Mouse (Mus musculus) bone marrow, adult 2 months (tissue): Measurements from ENCODE around the gene Tmub2. TPM values are rescaled to one million over a fixed set of nuclear protein-coding genes. Genes with fewer than 3 reads are reported as not detected.

ENCODE experiments used
- H3K27ac ChIP-seq: fragments of 200-500 bp; 2 replicates; pipeline ENCODE4 v1.5.1; 2012; ENCODE audit warnings: low read depth, mild to moderate bottlenecking, control low read depth, inconsistent platforms, low read length; ENCODE audit not compliant: control insufficient read depth, poor library complexity, insufficient read depth
- H3K4me1 ChIP-seq: fragments of 200-500 bp; 2 replicates; pipeline ENCODE4 v1.6.1; 2011; ENCODE audit warnings: low read length; ENCODE audit not compliant: control insufficient read depth, insufficient read depth
- H3K4me3 ChIP-seq: fragments of 200-500 bp; replicated peaks from 2 replicates; pipeline ENCODE3; 2011; ENCODE audit warnings: mild to moderate bottlenecking, low read depth, low read length, control low read depth; ENCODE audit not compliant: control insufficient read depth
- CTCF ChIP-seq: fragments of 200-500 bp; IDR thresholded peaks from 2 replicates; pipeline ENCODE4 v1.5.1; 2011; ENCODE audit warnings: low read length, control low read depth; ENCODE audit not compliant: control insufficient read depth, insufficient read depth
- POLR2A ChIP-seq: fragments of 200-500 bp; IDR thresholded peaks from 2 replicates; pipeline ENCODE4 v1.6.1; 2011; ENCODE audit warnings: low read depth, mild to moderate bottlenecking, control low read depth, low read length, borderline replicate concordance; ENCODE audit not compliant: control insufficient read depth
- WGBS: fragments of 180-500 bp; shearing (Covaris S2); methylation state at CpG from one replicate; pipeline ENCODE4 v1.1.7; 2018; 5-methylcytosine and 5-hydroxymethylcytosine counted together
- polyA plus RNA-seq: library from polyadenylated mRNA; stranded (reverse); fragments of >200 nt; gene quantifications from 2 replicates; pipeline ENCODE4 v1.2.4, GENCODE M21; 2011; ENCODE audit warnings: low replicate concordance; ENCODE audit not compliant: missing spikeins, insufficient read depth, insufficient read length

Tmub2 gene
- polyA plus RNA-seq, 1 experiment: 36.9 TPM

- Histone ChIP-seq H3K27ac (no peak overlapping the region), H3K4me3 (no peak overlapping the region), H3K4me1 (no peaks in the 10 kb centered on the region)
- 75% methylated on average over 3 of the region's 3 CpGs for WGBS
- no peak for TF ChIP-seq CTCF
- no peak for TF ChIP-seq POLR2A
Observed at GRCm38 (mm10) chr11:102330039-102330438, 45.3 kb downstream of the Tmub2 start.

GRCm38 (mm10) chr11:102331806-102332205, 47.1 kb downstream of the Tmub2 start:
- no peaks in the 10 kb centered on the region for H3K4me1 ChIP-seq
- 57% methylated on average over 4 of the region's 4 CpGs for WGBS
- TF ChIP-seq POLR2A: no peak
- no peak for TF ChIP-seq CTCF
- H3K4me3 ChIP-seq: no peak overlapping the region
- H3K27ac ChIP-seq: no peak overlapping the region

- Histone ChIP-seq H3K27ac (no peak overlapping the region), H3K4me1 (no peaks in the 10 kb centered on the region), H3K4me3 (no peak overlapping the region)
- TF ChIP-seq CTCF (no peak), POLR2A (no peak)
Observed at GRCm38 (mm10) chr11:102333061-102333460, 48.3 kb downstream of the Tmub2 start.

- 68% methylated on average over 4 of the region's 4 CpGs for WGBS
Observed at GRCm38 (mm10) chr11:102334010-102334409, 49.3 kb downstream of the Tmub2 start.

GRCm38 (mm10) chr11:102334973-102335700, 50.4 kb downstream of the Tmub2 start:
- no peak for TF ChIP-seq CTCF
- 66% methylated on average over 9 of the region's 9 CpGs for WGBS
- no peak overlapping the region for H3K27ac ChIP-seq
- no peaks in the 10 kb centered on the region for H3K4me1 ChIP-seq
- no peak overlapping the region for H3K4me3 ChIP-seq

More at GRCm38 (mm10) chr11:102334010-102334409, 49.3 kb downstream of the Tmub2 start:
- Histone ChIP-seq H3K27ac (no peak overlapping the region), H3K4me3 (no peak overlapping the region), H3K4me1 (no peaks in the 10 kb centered on the region)
- TF ChIP-seq CTCF (no peak), POLR2A (no peak)

- no peak overlapping the region for H3K27ac ChIP-seq
- TF ChIP-seq POLR2A: no peak
- TF ChIP-seq CTCF: no peak
- WGBS: 53% methylated on average over 1 of the region's 1 CpGs
- H3K4me1 ChIP-seq: no peaks in the 10 kb centered on the region
- no peak overlapping the region for H3K4me3 ChIP-seq
Observed at GRCm38 (mm10) chr11:102336191-102336590, 51.5 kb downstream of the Tmub2 start.

- no peak for TF ChIP-seq CTCF
- no peak for TF ChIP-seq POLR2A
- WGBS: 71% methylated on average over 1 of the region's 1 CpGs
- H3K27ac ChIP-seq: no peak overlapping the region
- H3K4me1 ChIP-seq: no peaks in the 10 kb centered on the region
- H3K4me3 ChIP-seq: no peak overlapping the region
Observed at GRCm38 (mm10) chr11:102337921-102338320, 53.2 kb downstream of the Tmub2 start.

- H3K27ac ChIP-seq: no peak overlapping the region
- 3% methylated on average over 3 of the region's 3 CpGs for WGBS
- no peaks in the 10 kb centered on the region for H3K4me1 ChIP-seq
- H3K4me3 ChIP-seq: no peak overlapping the region
- TF ChIP-seq POLR2A (no peak), CTCF (no peak)
Observed at GRCm38 (mm10) chr11:102338561-102338960, 53.8 kb downstream of the Tmub2 start.

Other genes with a start within 250 kb of the Tmub2 start
- 5.0 and 5.8 TPM in 2 replicates for gene Cd300lg, start 243.4 kb upstream of the Tmub2 start, polyA plus RNA-seq
- 11.9 and 18.2 TPM in 2 replicates for gene Mpp2, start 196.4 kb upstream of the Tmub2 start, polyA plus RNA-seq
- not detected in 2 replicates for gene Ppy, start 183.6 kb upstream of the Tmub2 start, polyA plus RNA-seq
- gene Pyy, start 177.1 kb upstream of the Tmub2 start, polyA plus RNA-seq: not detected in 2 replicates
- gene Nags, start 139.4 kb upstream of the Tmub2 start, polyA plus RNA-seq: not detected in 2 replicates
- gene Tmem101, start 128.5 kb upstream of the Tmub2 start, polyA plus RNA-seq: 6.8 and 10.3 TPM in 2 replicates
- gene Lsm12, start 99.6 kb upstream of the Tmub2 start, polyA plus RNA-seq: 40.1 and 43.4 TPM in 2 replicates
- gene G6pc3, start 95.3 kb upstream of the Tmub2 start, polyA plus RNA-seq: 13.9 and 26.5 TPM in 2 replicates
- gene Hdac5, start 54.8 kb upstream of the Tmub2 start, polyA plus RNA-seq: 45.9 and 89.1 TPM in 2 replicates
- gene BC030867, start 36.0 kb upstream of the Tmub2 start, polyA plus RNA-seq: 18.5 and 39.2 TPM in 2 replicates
- gene Asb16, start 16.2 kb upstream of the Tmub2 start, polyA plus RNA-seq: 0.52 TPM in 1 of 2 replicates, not detected in the other
- gene Atxn7l3, start 11.7 kb downstream of the Tmub2 start, polyA plus RNA-seq: 18.3 and 30.4 TPM in 2 replicates
- gene Ubtf, start 34.8 kb downstream of the Tmub2 start, polyA plus RNA-seq: 95.0 and 126 TPM in 2 replicates
- gene Slc4a1, start 81.3 kb downstream of the Tmub2 start, polyA plus RNA-seq: 762 and 950 TPM in 2 replicates
- gene Rundc3a, start 108.5 kb downstream of the Tmub2 start, polyA plus RNA-seq: 2.3 and 3.2 TPM in 2 replicates
- gene Slc25a39, start 123.0 kb downstream of the Tmub2 start, polyA plus RNA-seq: 207 and 269 TPM in 2 replicates
- 57.7 and 87.0 TPM in 2 replicates for gene Grn, start 145.4 kb downstream of the Tmub2 start, polyA plus RNA-seq
- 0.65 and 2.7 TPM in 2 replicates for gene Fam171a2, start 162.8 kb downstream of the Tmub2 start, polyA plus RNA-seq
- gene Itga2b, start 185.2 kb downstream of the Tmub2 start, polyA plus RNA-seq: 432 and 648 TPM in 2 replicates